Mouse (Mus musculus) lung, postnatal 0 days (tissue): ENCODE results near the gene Pbx1. TPM values are rescaled to one million over a fixed set of nuclear protein-coding genes. Genes with fewer than 3 reads are reported as not detected.

ENCODE experiments used
- ATAC-seq: fragments of 200-750 bp; cut with Nextera tagmentation; 2 replicates; pipeline ENCODE4 v1.8.0; 2017; ENCODE audit warnings: moderate library complexity
- DNase-seq: peaks from one replicate; pipeline ENCODE4 v3.0.0-alpha.2; 2016; ENCODE audit warnings: low spot score
- H3K27ac ChIP-seq: fragments of 300-500 bp; sonication (generic); 2 replicates; pipeline ENCODE4 v1.5.1; 2014; ENCODE audit warnings: antibody characterized with exemption, mild to moderate bottlenecking, low read length, mixed read lengths
- H3K27me3 ChIP-seq: fragments of 300-500 bp; sonication (generic); replicated peaks from 2 replicates; pipeline ENCODE4 v1.6.1; 2014; ENCODE audit warnings: low read length, mixed read lengths; ENCODE audit not compliant: insufficient read depth
- H3K36me3 ChIP-seq: fragments of 300-500 bp; sonication (generic); 2 replicates; pipeline ENCODE4 v1.6.1; 2014; ENCODE audit warnings: low read length, mixed read lengths; ENCODE audit not compliant: insufficient read depth
- H3K4me1 ChIP-seq: fragments of 300-500 bp; sonication (generic); 2 replicates; pipeline ENCODE4 v1.6.1; 2014; ENCODE audit warnings: antibody characterized with exemption, low read depth, low read length, mixed read lengths; ENCODE audit not compliant: insufficient read depth
- H3K4me2 ChIP-seq: fragments of 300-500 bp; sonication (generic); replicated peaks from 2 replicates; pipeline ENCODE4 v1.6.1; 2014; ENCODE audit warnings: low read depth, mild to moderate bottlenecking, low read length, moderate library complexity, mixed read lengths
- H3K4me3 ChIP-seq: fragments of 300-500 bp; sonication (generic); 2 replicates; pipeline ENCODE4 v1.5.1; 2014; ENCODE audit warnings: low read depth, low read length
- H3K9ac ChIP-seq: fragments of 300-500 bp; sonication (generic); replicated peaks from 2 replicates; pipeline ENCODE4 v1.6.1; 2014; ENCODE audit warnings: low read depth, mild to moderate bottlenecking
- H3K9me3 ChIP-seq: fragments of 300-500 bp; sonication (generic); 2 replicates; pipeline ENCODE4 v1.6.1; 2016; ENCODE audit warnings: low read length, mixed read lengths
- CTCF ChIP-seq: IDR thresholded peaks from 2 replicates; pipeline ENCODE4 v1.5.1; 2016; ENCODE audit warnings: antibody characterized with exemption, mild to moderate bottlenecking
- EP300 ChIP-seq: IDR thresholded peaks from 2 replicates; pipeline ENCODE4 v1.6.1; 2016; ENCODE audit warnings: antibody characterized with exemption, mild to moderate bottlenecking, control low read depth
- WGBS: fragments of 180-500 bp; shearing (Covaris S2); extraction: QIAGEN DNeasy Blood & Tissue Kit; methylation state at CpG from one replicate; pipeline ENCODE4 v1.1.7; 2014; 5-methylcytosine and 5-hydroxymethylcytosine counted together
- polyA plus RNA-seq: library from polyadenylated mRNA; unstranded; fragments of >200 nt; fragmentation: Nextera tagmentation; extraction: Ambion mirVana; gene quantifications from 2 replicates; pipeline ENCODE4 v1.2.1, GENCODE M21; 2015

Pbx1 gene
- polyA plus RNA-seq, 1 experiment from 2014 or later: 23.9 TPM

GRCm38 (mm10) chr1:168376330-168376729 is 55.7 kb downstream of the Pbx1 start:
- Histone ChIP-seq H3K27ac (no peak overlapping the region), H3K9me3 (no peaks in the 10 kb centered on the region), H3K4me1 (peaks cover 12% of the 10 kb centered on the region; the same call in 1 of the 2 replicates), H3K27me3 (no peaks in the 10 kb centered on the region), H3K4me3 (no peak overlapping the region), H3K4me2 (no peak overlapping the region), H3K9ac (no peak overlapping the region), H3K36me3 (no peaks in the 10 kb centered on the region)
- ATAC-seq (no peak), DNase-seq (no peak)
- peak; percentile 62 for TF ChIP-seq CTCF
- no peak for TF ChIP-seq EP300
- 23% methylated on average over 3 of the region's 3 CpGs for WGBS

DNA sequence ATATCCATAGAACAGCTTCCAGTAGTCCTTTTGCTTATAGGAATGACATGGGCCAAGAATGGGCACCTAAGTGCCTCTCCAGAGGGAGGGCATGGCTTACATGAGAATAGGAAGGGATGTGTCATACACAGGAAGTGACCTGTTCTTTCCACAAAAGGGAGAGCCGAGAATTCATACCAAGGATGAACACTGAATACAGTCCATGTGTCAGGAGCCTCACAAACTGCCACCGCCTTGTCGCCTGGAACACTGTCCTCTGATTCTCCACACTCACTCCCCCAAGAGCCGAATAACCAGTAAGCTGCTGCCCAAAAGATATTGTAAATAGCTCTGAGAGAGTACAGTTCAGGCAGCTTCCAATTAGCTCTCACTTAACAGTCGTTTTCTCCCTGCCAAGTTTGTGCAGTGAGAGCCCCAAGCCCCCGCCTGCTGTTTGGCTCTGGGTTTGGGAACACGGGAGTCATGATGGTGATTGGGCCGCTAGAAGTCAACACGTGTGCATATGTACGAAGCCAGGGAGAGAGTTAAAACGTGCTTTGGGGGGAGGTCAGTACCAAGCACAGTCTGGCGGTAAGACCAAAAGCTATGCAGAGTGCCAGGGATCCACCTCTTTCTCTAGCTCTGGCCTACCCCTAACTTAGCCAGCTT is 57.0 kb downstream of the Pbx1 start:
- ATAC-seq: peak; percentile 53
- DNase-seq: peak; percentile 52
- H3K4me3 ChIP-seq: no peak overlapping the region
- H3K36me3 ChIP-seq: no peaks in the 10 kb centered on the region
- no peak overlapping the region for H3K9ac ChIP-seq
- TF ChIP-seq CTCF: no peak
- TF ChIP-seq EP300: no peak
- no peaks in the 10 kb centered on the region for H3K27me3 ChIP-seq
- H3K4me2 ChIP-seq: no peak overlapping the region
- no peaks in the 10 kb centered on the region for H3K9me3 ChIP-seq
- H3K4me1 ChIP-seq: peaks cover 5% of the 10 kb centered on the region; the same call in 1 of the 2 replicates
- H3K27ac ChIP-seq: no peak overlapping the region
- 61% methylated on average over 12 of the region's 12 CpGs for WGBS

GRCm38 (mm10) chr1:168372089-168372488 is 60.0 kb downstream of the Pbx1 start:
- no peaks in the 10 kb centered on the region for H3K9me3 ChIP-seq
- TF ChIP-seq CTCF (no peak), EP300 (no peak)
- 65% methylated on average over 2 of the region's 2 CpGs for WGBS
- DNase-seq: no peak
- peaks cover 5% of the 10 kb centered on the region for H3K4me1 ChIP-seq
- H3K4me3 ChIP-seq: no peak overlapping the region
- no peak for ATAC-seq
- no peak overlapping the region for H3K4me2 ChIP-seq
- H3K27me3 ChIP-seq: no peaks in the 10 kb centered on the region
- no peak overlapping the region for H3K9ac ChIP-seq
- H3K36me3 ChIP-seq: no peaks in the 10 kb centered on the region
- H3K27ac ChIP-seq: no peak overlapping the region

DNA sequence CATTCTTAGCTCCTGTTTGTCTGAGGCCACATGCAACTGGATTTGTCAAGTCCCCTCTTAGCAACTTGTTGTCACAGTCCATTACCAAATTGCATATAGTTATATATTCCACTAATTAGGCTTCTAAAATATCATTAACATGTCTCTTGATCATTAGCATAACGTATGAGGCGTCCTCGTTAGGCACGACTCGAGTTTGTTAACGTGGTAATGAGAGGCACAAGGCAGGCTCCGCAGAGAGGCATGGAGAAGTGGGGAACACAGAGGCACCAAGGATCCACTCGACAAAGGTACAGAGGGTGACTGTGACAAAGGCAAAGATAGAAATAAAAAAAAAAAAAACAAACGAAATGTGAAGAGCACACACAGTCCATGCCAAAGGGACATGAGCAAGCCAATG is 61.1 kb downstream of the Pbx1 start:
- H3K4me3 ChIP-seq: no peak overlapping the region
- no peak for ATAC-seq
- WGBS: 83% methylated on average over 9 of the region's 9 CpGs
- DNase-seq: no peak
- H3K27ac ChIP-seq: no peak overlapping the region
- H3K4me2 ChIP-seq: no peak overlapping the region
- H3K36me3 ChIP-seq: no peaks in the 10 kb centered on the region
- peaks cover 5% of the 10 kb centered on the region for H3K4me1 ChIP-seq
- H3K27me3 ChIP-seq: no peaks in the 10 kb centered on the region
- H3K9ac ChIP-seq: no peak overlapping the region
- no peaks in the 10 kb centered on the region for H3K9me3 ChIP-seq
- TF ChIP-seq EP300 (no peak), CTCF (no peak)

DNA sequence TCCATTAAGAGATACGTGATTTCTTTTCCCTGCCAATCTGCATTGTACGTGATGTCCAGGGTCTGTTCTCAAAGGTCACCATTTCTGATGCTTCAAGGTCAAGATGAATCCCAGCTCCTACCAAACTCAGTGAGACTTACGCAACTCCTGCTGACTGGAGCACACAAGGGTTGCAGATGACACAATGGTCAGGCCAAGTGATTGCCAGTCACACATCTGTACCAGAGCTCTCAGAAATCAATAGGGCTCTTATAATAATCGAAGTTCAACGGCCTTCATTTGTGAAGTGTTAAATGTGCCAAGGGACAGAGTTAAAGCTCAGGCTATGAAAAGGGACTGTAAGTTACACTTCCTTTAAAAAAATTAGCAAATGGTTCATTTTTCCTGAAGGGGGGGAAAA is 65.8 kb downstream of the Pbx1 start:
- Histone ChIP-seq H3K27ac (no peak overlapping the region), H3K9me3 (no peaks in the 10 kb centered on the region), H3K36me3 (no peaks in the 10 kb centered on the region), H3K27me3 (no peaks in the 10 kb centered on the region), H3K4me2 (no peak overlapping the region), H3K4me1 (no peaks in the 10 kb centered on the region; the same call in 1 of the 2 replicates), H3K4me3 (no peak overlapping the region), H3K9ac (no peak overlapping the region)
- no peak for TF ChIP-seq EP300
- TF ChIP-seq CTCF: no peak
- no peak for DNase-seq
- 89% methylated on average over 5 of the region's 5 CpGs for WGBS
- ATAC-seq: no peak

GRCm38 (mm10) chr1:168364325-168364724 is 67.7 kb downstream of the Pbx1 start:
- Histone ChIP-seq H3K9me3 (no peaks in the 10 kb centered on the region), H3K4me1 (no peaks in the 10 kb centered on the region; the same call in 1 of the 2 replicates), H3K27ac (no peak overlapping the region), H3K4me2 (no peak overlapping the region), H3K27me3 (no peaks in the 10 kb centered on the region), H3K9ac (no peak overlapping the region), H3K4me3 (no peak overlapping the region), H3K36me3 (no peaks in the 10 kb centered on the region)
- no peak for DNase-seq
- no peak for ATAC-seq
- TF ChIP-seq CTCF (no peak), EP300 (no peak)
- 72% methylated on average over 7 of the region's 7 CpGs for WGBS

- H3K27ac ChIP-seq: no peak overlapping the region
- DNase-seq (no peak), ATAC-seq (peak; percentile 5; the same call in 1 of the 2 replicates)
- 0 out of 2 replicates have a peak, but pooled peaks cover 3% of the 10 kb centered on the region for H3K4me1 ChIP-seq
- no peaks in the 10 kb centered on the region for H3K36me3 ChIP-seq
- no peak for TF ChIP-seq CTCF
- TF ChIP-seq EP300: no peak
- H3K9ac ChIP-seq: no peak overlapping the region
- no peak overlapping the region for H3K4me3 ChIP-seq
- no peaks in the 10 kb centered on the region for H3K9me3 ChIP-seq
- no peaks in the 10 kb centered on the region for H3K27me3 ChIP-seq
- H3K4me2 ChIP-seq: no peak overlapping the region
- WGBS: 92% methylated on average over 11 of the region's 11 CpGs
These were observed 69.0 kb downstream of the Pbx1 start for GRCm38 (mm10) chr1:168363053-168363452.
